Mouse (Mus musculus): ENCODE measurements at regions not wholly inside any gene's neighbourhood (a gene's known extent, or its start where the extent isn't known, plus 50 kb on each side); places are given as distances from the start of the nearest gene placed in this dataset.

DNA sequence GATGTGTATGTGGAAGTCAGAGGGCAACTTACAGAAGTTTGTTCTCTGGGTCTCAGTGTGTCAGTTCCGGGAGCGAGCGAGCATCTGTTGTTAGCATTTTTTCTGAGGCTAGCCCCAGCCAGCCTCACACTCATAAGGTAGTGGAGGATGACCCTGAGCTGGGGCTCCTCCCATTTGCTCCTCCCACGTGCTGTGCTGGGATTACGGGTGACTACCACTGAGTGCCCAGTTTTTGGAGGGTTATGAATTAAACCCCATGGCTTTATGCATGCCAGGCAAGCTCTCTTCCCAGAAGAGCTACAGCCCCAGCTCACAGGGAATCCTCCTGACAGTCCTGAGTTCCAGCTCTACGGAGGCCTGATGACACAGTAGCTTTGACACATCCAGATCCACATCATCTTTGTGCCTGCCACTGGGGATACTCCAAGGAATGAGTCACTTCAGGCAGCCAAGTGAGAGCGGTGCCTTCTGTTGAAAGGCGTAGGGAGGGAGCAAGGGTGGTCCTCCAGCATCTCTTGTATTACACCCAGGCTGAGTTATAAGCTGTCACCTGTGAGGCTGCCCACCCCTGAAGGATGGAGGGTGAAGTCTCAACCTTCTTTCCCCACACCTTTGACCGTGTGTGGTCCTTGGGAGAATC lies 97.8 kb upstream of the Parp11 start:
- DNase-seq (ENCODE audit: low spot score) = no peak

DNA sequence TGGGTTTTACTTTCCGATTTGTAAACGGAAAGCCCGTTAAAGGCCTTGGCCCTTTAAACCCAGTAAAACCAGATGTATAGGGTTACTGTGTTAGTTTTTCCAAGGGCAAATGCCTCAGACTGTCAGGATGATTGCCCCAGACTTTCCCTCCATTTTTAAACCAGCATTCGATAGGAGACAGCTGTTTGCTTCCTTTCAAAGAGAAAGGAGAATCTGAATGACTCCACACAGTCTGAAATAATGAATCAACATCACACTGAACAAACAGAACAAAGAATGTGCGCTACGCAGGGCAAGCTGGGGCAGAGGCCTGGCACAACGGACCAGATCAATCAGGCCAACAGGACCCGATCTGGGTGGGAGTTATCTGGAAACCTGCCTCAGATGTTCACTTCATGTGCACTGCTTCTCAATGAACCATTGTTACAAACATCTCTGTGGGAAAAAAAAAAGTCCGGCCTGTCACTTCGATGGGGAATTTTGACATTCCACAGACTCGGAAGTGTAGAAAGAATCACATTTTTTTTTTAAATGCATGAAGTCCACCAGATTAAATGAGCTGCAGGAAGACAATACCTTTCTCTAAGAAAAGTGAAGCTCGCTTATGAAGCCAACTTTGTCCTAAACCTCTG lies 97.0 kb upstream of the Parp11 start:
- DNase-seq (ENCODE audit: low spot score) = no peak

- DNase-seq (ENCODE audit: low spot score) = no peak
These were observed 94.9 kb upstream of the Parp11 start for GRCm38 (mm10) chr6:127351691-127352090.

GRCm38 (mm10) chr6:127355112-127355511 lies 91.5 kb upstream of the Parp11 start:
- no peak for DNase-seq (ENCODE audit: low spot score)

- DNase-seq (ENCODE audit: low spot score) = no peak
These were observed 90.2 kb upstream of the Parp11 start for GRCm38 (mm10) chr6:127356442-127356841.

GRCm38 (mm10) chr6:127358805-127359204 lies 87.8 kb upstream of the Parp11 start:
- no peak for DNase-seq (ENCODE audit: low spot score)

- no peak for DNase-seq (ENCODE audit: low spot score)
These were observed 87.2 kb upstream of the Parp11 start for GRCm38 (mm10) chr6:127359391-127359874.

DNA sequence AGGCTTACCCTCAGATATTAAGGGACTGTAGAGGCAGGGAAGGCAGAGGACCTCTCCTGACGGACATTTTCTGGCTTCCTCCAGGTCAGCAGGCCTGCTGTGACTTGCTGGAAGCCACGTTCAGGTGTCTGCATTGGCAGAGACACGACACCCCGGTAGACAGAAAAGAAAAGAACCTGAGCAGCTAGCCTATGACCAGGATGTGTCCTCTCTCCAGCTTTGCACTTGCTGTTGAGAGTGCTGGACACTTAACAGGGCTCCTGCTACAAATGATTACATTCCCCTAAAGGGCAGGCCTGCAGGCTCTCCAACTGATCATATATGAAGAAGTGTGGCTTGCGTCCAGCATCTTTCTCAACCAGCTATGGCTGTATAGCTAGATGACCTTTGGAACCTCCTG lies 84.5 kb upstream of the Parp11 start:
- DNase-seq (ENCODE audit: low spot score) = no peak

- DNase-seq (ENCODE audit: low spot score) = no peak
These were observed 83.5 kb upstream of the Parp11 start for GRCm38 (mm10) chr6:127362966-127363752.

- DNase-seq (ENCODE audit: low spot score) = no peak
These were observed 82.6 kb upstream of the Parp11 start for GRCm38 (mm10) chr6:127363871-127364590.

- no peak for DNase-seq (ENCODE audit: low spot score)
These were observed 82.0 kb upstream of the Parp11 start for GRCm38 (mm10) chr6:127364591-127365187.

- no peak for DNase-seq (ENCODE audit: low spot score)
These were observed 81.4 kb upstream of the Parp11 start for GRCm38 (mm10) chr6:127365246-127365645.

DNA sequence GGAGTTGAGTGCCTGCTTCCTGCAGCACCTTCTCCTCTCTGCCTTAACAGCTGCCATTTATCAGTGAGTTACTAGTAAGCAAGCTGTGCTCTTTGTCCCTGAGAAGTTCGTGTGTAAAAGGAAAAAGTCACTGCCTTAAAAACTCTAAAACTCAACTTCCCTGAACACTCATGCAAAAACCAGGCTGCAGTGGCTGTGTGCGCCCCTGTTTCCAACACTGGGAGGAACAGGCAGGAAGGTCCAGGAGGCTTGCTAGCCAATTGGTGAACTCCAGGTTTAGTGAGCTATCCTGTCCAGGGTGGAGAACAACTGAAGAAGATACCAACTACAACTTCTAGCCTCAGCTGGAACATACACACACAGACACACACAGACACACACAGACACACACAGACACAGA lies 81.0 kb upstream of the Parp11 start:
- no peak for DNase-seq (ENCODE audit: low spot score)

- no peak for DNase-seq (ENCODE audit: low spot score)
These were observed 73.6 kb upstream of the Parp11 start for GRCm38 (mm10) chr6:127373052-127373451.

GRCm38 (mm10) chr6:127373797-127374463 lies 72.7 kb upstream of the Parp11 start:
- no peak for DNase-seq (ENCODE audit: low spot score)

DNA sequence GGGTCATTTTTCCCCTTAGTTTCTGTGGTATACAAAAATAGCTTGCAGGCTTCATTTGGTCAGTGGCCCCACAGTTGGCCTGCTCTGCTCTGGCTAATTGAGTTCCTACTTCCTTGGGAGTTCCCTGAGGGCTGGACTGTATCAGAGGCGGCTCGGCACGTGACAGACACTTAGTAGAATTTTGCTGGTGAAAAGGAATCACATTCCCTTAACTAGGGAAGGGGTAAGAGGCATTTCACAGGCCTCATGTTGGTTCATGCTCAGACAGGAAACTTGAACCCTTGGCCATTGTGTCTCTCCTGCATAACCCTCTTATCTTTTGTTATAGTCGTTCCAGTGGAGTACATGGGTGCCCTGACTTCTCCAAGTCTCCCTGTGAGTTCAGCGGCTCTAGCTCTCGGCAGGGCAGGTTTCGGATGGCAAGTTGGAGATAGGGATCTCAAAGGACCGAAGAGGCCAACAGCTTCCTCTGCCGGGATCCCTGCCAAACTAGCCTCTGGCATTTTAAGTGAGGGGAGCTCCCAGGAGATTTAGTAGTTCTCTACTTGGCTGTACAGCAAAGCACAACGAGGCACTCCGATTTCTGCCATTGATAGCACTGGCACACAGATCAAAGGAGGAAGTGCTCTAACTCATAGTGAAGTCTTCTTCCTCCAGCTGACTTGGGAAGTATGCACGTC lies 72.0 kb upstream of the Parp11 start:
- no peak for DNase-seq (ENCODE audit: low spot score)

DNA sequence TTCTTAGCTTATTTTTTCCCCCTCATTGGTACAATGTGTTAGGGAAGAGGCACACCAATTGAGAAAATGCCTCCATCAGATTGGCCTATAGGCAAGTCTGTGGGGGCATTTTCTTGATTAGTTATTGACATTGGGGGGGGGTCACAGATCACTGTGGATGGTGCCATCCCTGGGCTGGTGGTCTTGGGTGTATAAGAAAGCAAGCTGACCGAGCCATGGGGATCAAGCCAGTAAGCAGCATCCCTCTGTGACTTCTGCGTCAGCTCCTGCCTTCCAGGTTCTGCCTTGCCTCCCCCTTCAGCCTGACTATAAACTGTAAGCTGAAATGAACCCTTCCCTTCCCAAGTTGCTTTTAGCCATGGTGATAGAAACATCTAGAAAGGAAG lies 71.5 kb upstream of the Parp11 start:
- no peak for DNase-seq (ENCODE audit: low spot score)

GRCm38 (mm10) chr6:127375711-127376199 lies 70.9 kb upstream of the Parp11 start:
- DNase-seq (ENCODE audit: low spot score) = no peak

DNA sequence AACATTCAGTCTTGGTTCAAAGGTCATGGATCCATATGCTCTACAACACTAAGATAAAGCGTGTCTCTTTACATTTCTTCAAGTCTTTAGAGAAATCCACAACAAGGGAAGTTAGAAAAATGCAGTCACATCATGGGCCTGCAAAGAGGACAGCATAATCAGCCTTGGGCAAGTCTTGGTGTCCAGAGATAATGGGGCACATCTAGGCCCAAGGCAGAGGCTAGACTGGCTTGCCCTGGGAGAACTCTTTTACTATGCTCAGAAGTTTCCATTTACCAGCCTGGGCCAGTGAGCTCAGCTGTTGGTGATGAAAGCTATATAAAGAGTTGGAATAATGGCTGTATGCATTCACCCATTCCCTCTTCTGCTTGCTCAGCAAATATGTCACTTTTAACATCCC lies 67.9 kb upstream of the Parp11 start:
- DNase-seq (ENCODE audit: low spot score) = no peak

GRCm38 (mm10) chr6:127379511-127379910 lies 67.1 kb upstream of the Parp11 start:
- no peak for DNase-seq (ENCODE audit: low spot score)
